Mouse (Mus musculus): ENCODE results near the gene Rin3. TPM values are rescaled to one million over a fixed set of nuclear protein-coding genes. Genes with fewer than 3 reads are reported as not detected.
"Not testable (repeated sequence)": the region's sequence is repeated elsewhere in the genome, so short reads cannot be mapped to it uniquely, and the experiment has no call there.

The Rin3 gene
- 10 to 100 TPM; 28.3 to 29.5 TPM for total RNA-seq (2021)
- long read RNA-seq, experiment 1, partial matches to known transcripts = 1 of 4 reads
- long read RNA-seq, experiment 1, other reads (novel, unspliced or antisense) = 0 of 4 reads
- long read RNA-seq, experiment 2, partial matches to known transcripts = 3 of 4 reads
- long read RNA-seq, experiment 2, other reads (novel, unspliced or antisense) = 0 of 4 reads

GRCm38 (mm10) chr12:102282763-102283482 lies at the start of gene Rin3:
Rin3 (plus strand) TSS chr12:102283048.
- DNase-seq = peak; percentile 76 to 87

- no peak for DNase-seq
Observed at GRCm38 (mm10) chr12:102235551-102235950, 47.3 kb upstream of the Rin3 start.

- peak in 1 of 2 experiments; percentile 16 for DNase-seq
Observed at GRCm38 (mm10) chr12:102236317-102236716, 46.5 kb upstream of the Rin3 start.

- DNase-seq = peak; percentile 27 to 81
Observed at GRCm38 (mm10) chr12:102242076-102242722, 40.6 kb upstream of the Rin3 start.

- DNase-seq = no peak
Observed at GRCm38 (mm10) chr12:102243915-102244314, 38.9 kb upstream of the Rin3 start.

- DNase-seq = no peak
Observed at GRCm38 (mm10) chr12:102246226-102246625, 36.6 kb upstream of the Rin3 start.

- DNase-seq = no peak
Observed at GRCm38 (mm10) chr12:102248104-102248503, 34.7 kb upstream of the Rin3 start.

- DNase-seq = no peak
Observed at GRCm38 (mm10) chr12:102250316-102250715, 32.5 kb upstream of the Rin3 start.

GRCm38 (mm10) chr12:102251070-102251469 lies 31.8 kb upstream of the Rin3 start:
- DNase-seq = no peak

- DNase-seq = peak; percentile 28
Observed at GRCm38 (mm10) chr12:102251985-102252384, 30.9 kb upstream of the Rin3 start.

GRCm38 (mm10) chr12:102252525-102252924 lies 30.3 kb upstream of the Rin3 start:
- DNase-seq = peak in 1 of 2 experiments; percentile 14

GRCm38 (mm10) chr12:102255012-102255411 lies 27.8 kb upstream of the Rin3 start:
- DNase-seq = peak; percentile 20 to 25

GRCm38 (mm10) chr12:102258522-102259112 lies 24.2 kb upstream of the Rin3 start:
- DNase-seq = no peak

- no peak for DNase-seq
Observed at GRCm38 (mm10) chr12:102261933-102262396, 20.9 kb upstream of the Rin3 start.

- DNase-seq = no peak
Observed at GRCm38 (mm10) chr12:102262809-102263208, 20.0 kb upstream of the Rin3 start.

- DNase-seq = no peak
Observed at GRCm38 (mm10) chr12:102263249-102263648, 19.6 kb upstream of the Rin3 start.

- DNase-seq = no peak
Observed at GRCm38 (mm10) chr12:102266433-102266832, 16.4 kb upstream of the Rin3 start.

GRCm38 (mm10) chr12:102269144-102269543 lies 13.7 kb upstream of the Rin3 start:
- DNase-seq = no peak

GRCm38 (mm10) chr12:102270776-102271405 lies 12.0 kb upstream of the Rin3 start:
- DNase-seq = peak in 1 of 2 experiments; percentile 36

GRCm38 (mm10) chr12:102271447-102271846 lies 11.4 kb upstream of the Rin3 start:
- peak; percentile 70 to 83 for DNase-seq

- peak; percentile 78 to 87 for DNase-seq
Observed at GRCm38 (mm10) chr12:102275833-102276443, 6.9 kb upstream of the Rin3 start.

GRCm38 (mm10) chr12:102280290-102280689 lies 2.6 kb upstream of the Rin3 start:
- not testable (repeated sequence) for DNase-seq

All from heart, adult 18-20 months (tissue).